Mouse (Mus musculus) G1E (cell line): ENCODE data around the gene Zzef1.

ENCODE experiments used
- CTCF ChIP-seq: IDR thresholded peaks from 2 replicates; pipeline ENCODE4 v1.5.1; 2012; ENCODE audit warnings: low read depth, low read length, inconsistent platforms, mixed read lengths
- GATA1 ChIP-seq: IDR thresholded peaks from 2 replicates; pipeline ENCODE4 v1.6.1; 2012; ENCODE audit warnings: borderline replicate concordance, low read length, inconsistent platforms, mixed read lengths
- POLR2AphosphoS5 ChIP-seq: IDR thresholded peaks from 2 replicates; pipeline ENCODE4 v1.6.1; 2012; ENCODE audit warnings: low read depth, low read length, inconsistent platforms; ENCODE audit not compliant: insufficient replicate concordance
- TAL1 ChIP-seq: conservative IDR thresholded peaks from 2 replicates; pipeline ENCODE4 v1.6.1; 2012; ENCODE audit warnings: low read depth, low read length, inconsistent platforms, mixed read lengths

- TF ChIP-seq CTCF: no peak
- no peak for TF ChIP-seq POLR2AphosphoS5
- TF ChIP-seq TAL1: peak; percentile 57
- no peak for TF ChIP-seq GATA1
Measured at GRCm38 (mm10) chr11:72945875-72946559, 150.0 kb downstream of the Zzef1 start.
